Mouse (Mus musculus) cerebellum, adult 2 months (tissue): ENCODE measurements around the gene Comp.

Source experiments
- CTCF ChIP-seq: fragments of 200-500 bp; IDR thresholded peaks from 2 replicates; pipeline ENCODE4 v1.5.1; 2011; ENCODE audit warnings: low read depth, mild to moderate bottlenecking, control low read depth, low read length, moderate library complexity, borderline replicate concordance; ENCODE audit not compliant: insufficient read depth
- POLR2A ChIP-seq: fragments of 200-500 bp; IDR thresholded peaks from 2 replicates; pipeline ENCODE4 v1.6.1; 2011; ENCODE audit warnings: low read length, control low read depth, borderline replicate concordance; ENCODE audit not compliant: insufficient read depth

GRCm38 (mm10) chr8:70352000-70352384 is 21.4 kb upstream of the Comp start:
- TF ChIP-seq CTCF: no peak
- TF ChIP-seq POLR2A: no peak
